Mouse (Mus musculus) lung, postnatal 36 days (tissue): ENCODE results near the gene BC030870.
"Not testable (repeated sequence)": the region's sequence is repeated elsewhere in the genome, so short reads cannot be mapped to it uniquely, and the experiment has no call there.

Experiments used
- DNase-seq: peaks from one replicate; pipeline ENCODE4 v3.0.0; 2022; ENCODE audit warnings: mixed read lengths

Gene BC030870

DNA sequence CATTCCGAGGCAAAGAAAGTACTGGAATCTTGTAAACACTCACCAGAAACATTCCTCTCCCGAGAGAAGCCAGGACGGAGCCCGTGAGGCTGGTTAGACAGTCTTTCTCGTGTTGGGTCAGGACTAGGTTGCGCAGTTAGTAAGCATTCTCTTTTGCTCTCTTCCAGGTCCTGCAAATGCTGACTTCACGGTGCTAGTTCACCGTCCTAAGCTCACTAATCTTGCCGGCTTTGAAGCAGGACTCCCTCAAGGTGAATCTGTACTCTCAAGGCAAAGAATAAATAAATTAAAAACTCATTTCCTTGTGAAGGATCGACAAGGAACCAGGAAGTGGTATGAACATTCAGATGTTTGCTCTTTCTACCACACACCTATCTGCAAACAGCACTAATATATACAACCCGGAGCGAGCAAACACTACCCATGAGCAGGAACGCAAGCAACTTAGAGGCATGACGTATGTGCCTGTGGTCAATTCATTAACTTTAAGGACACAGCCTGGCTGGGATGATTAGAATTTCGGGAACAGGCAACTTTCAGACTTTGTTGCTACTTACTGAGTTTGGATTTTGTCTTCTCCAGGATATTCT lies at the start of gene BC030870:
BC030870 (minus strand) TSS at position 365 of the 590 bp plus-strand sequence.
- peak; percentile 14 for DNase-seq

DNA sequence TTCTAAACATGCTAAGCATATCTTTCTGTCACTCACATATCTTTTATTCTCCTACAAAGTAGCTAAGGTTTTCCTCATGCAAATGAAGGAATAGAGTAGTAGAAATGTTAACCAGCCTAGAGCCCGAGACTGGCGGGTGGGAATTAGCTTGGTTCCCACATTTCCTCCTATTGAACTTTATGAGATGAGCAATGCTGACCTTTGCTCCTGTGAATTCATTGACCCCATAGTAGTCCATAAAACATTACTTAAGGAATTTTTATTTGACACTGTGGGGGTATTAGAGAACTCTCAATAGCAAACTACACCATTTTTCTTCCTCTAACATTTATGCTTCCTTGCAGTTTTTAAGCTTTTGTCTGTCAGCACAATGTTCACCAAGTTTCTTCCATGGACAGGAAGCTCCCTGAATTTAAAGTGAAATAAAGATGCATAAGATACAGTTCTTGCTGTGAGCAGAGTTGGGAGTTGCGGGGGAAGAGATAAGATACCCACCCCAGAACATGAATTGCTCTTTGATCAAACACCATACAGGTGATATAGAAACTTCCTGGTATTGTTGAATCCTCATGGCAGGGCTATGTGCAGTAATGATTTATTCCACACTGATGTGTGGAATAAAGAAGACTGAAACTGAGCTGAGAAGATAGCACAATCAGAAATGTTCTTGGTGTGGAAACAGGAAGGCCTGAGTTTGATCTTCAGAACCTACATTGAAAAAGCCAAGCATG lies 45.5 kb upstream of the BC030870 start:
- no peak for DNase-seq

DNA sequence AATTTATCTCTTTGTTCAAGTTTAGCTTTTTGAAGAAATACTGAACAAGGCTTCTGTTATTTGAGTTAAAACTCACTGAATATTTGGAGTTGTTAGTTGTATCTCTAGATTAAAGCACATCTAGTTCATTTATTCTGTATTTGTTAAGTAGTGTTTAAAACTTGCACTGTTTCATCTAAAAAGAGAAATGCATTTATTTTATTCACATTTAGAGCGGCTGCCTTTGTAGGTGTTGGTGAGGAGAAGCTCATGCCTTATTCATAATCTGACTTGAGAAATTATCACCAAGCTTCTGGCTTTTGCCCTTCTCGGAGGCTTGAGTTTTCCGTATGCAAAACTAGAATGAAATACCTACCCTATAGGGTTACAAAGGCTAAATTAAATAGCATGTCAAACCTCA lies 39.8 kb upstream of the BC030870 start:
- DNase-seq, result no peak

DNA sequence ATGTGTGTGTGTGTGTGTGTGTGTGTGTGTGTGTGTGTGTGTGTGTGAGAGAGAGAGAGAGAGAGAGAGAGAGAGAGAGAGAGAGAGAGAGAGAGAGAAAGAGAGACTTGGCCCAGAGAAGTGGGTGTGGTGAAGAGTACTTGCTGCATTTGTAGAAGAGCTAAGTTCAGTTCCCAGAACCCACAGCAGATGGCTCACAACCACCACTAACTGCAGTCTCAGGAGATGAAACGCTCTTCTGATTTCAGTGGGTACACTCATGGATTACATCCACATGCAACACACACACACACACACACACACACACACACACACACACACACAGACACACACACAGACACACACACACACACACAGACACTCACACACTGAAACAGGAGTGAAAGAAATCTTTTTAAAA lies 31.3 kb upstream of the BC030870 start:
- DNase-seq, result not testable (repeated sequence)

DNA sequence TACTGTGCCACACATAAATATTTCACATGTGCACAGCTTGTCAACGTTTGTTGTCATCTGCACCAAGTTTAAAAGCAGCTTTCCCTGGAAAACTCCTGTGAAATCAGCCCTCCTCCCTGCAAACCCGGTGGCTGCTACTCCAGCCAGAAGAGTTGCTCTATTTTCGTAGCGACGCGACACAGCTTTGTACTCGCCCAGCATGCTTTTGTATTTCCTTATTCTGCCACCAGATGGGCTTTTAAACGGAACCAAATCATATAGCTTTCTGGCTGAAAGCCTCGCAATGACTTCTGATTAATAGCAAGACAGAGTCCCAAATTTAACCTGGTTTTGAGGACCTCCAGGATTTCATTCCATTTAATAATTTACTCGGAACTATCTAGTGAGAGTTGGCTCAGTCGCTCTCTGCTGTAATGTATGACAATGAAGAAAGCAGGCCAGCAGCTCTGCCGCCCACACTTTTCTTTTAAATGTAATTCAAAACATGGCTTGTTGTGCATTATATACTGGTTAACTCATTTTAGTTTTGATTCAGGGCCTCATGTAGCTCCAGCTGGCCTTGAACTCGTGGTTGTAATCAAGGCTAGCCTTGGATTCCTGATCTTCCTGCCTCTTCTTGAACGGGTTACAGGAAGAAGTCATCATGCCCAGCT lies 29.9 kb upstream of the BC030870 start:
- DNase-seq, result no peak

DNA sequence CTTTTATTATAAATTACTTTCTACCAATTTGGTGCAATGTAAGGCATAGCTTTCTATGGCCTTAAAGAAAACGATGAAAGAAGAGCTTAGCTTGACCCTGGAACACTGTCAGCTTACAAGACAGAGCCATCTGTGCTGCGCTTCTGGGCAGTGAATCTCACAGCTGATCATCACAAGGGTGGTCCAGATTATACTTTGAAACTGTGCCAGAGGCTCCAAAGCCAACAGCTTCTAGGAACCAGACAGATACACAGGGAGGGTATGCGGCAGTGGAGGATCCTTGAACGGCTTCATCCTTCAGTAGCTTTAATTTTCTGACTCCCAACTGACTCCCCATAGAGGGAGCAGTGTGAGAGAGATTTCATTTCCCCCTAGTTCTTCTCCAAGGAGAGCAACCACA lies 28.5 kb upstream of the BC030870 start:
- DNase-seq, result no peak

DNA sequence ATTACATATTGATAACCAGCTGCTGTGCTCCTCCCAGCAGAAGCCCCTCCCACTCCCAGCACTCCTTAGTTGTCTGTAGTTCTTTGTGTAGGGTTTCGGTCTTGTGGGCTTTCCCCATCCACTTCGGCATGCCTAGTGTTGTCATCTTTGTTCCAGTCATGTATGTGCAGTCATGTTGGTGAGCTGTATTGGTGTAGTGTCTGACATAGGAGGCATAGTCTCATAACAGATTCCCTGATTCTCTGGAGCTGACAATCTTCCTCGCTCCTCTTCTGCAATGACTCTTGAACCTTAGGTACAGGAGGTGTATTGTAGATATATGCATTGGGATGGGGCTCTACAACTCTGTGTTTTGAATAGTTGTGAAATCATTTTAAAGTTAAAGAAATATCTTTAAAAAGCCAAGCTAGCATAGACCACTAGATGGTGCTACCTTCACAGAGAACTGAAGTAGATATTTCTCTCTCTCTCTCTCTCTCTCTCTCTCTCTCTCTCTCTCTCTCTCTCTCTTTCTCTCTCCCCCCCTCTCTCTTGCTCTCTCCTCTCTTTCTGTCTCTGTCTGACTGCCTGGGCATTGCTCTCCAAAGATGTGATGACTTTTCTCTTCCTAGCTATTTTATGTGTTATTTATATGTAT lies 9.6 kb upstream of the BC030870 start:
- no peak for DNase-seq

DNA sequence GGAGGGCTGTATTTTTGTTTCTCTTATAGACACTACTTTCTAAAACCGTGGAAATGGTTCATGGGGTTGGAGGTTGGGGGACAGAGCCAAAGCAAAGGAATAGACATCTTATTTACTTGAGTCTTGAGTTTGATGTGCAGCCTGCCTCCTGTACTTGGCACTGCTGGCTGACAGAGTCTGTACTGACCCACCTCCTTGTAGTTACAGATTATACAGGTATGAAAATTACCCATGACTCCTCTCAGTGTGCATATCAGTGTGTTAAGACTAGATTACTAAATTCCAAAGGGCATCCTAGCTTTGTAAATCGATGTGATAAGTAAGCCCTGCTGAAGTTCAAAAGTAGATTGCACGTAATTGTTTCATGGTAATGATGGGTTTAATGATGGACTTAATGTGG lies 2.9 kb downstream of the BC030870 start:
- DNase-seq, result no peak

DNA sequence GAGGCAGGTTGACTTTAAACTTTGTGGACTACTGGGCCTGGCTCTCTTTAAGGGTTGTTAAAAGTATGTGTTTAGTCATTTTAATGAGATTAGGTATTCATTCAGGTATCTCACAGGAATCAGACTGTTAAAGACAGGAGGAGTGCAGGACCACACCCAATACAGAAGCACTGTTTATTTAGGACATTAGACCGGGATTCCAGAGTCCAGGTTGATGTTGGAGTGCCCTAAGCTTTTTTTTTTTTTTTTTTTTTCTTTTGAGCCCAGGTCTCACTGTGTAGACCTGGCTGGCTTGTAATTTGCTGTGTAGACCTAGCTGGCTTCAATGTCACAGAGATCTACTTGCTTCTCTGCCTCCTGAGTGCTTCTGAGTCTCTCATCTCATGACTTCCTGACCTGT lies 3.3 kb downstream of the BC030870 start:
- DNase-seq, result no peak

DNA sequence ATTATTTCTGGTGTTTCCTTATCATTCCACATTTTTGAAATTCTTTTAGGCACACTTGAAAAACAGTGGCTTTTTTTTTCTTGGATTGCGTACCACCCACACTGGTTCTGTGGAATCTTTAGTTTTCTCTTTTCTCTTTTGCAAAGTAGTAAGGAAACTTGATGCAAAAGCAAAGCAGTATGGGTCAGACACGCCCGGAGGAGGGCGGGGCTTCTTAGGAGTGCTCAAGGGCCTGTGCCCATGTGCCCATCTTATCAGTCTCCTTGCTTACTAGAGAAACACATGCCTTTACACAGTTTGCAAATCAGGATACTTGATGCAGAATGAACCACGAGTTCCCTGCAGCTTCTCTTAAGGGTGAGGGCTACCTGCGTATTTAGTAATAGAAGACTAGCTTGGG lies 17.3 kb downstream of the BC030870 start:
- DNase-seq, result peak; percentile 12

DNA sequence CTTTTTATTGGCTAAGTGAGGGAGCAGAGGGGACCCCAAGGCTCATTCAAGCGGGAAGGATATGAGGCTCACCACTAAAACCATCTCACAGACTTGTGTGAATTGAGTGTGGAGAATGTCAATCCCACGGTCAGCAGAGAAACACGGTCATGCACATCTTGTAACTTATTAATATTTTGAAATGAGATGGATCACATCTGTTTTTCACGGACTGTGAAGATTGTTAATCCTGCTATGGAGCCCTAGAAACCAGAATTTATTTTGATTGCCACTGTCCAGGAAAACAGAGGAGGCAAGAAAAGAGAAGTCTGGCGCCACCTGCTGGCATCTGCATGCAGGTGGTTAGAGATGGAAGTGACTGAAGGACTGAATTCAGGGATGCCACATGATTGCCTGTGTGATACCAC lies 19.1 kb downstream of the BC030870 start:
- DNase-seq, result peak; percentile 70

DNA sequence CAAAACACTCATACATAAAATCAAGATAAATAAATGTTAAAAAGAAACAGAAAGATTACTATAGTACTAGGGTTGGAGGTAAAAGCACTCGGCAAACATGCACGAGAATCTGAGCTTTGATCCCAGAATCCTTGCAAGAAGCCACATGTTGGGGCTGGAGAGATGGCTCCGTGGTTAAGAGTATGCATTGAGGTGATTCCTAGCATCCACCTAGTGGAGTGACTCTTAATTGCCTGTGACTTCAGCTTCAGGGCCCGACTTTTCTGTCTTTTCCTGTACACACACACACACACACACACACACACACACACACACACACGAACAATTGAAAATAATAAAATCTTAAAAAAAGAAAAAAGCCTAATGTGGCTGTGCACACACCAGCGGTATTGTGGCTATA lies 20.4 kb downstream of the BC030870 start:
- DNase-seq, result no peak

DNA sequence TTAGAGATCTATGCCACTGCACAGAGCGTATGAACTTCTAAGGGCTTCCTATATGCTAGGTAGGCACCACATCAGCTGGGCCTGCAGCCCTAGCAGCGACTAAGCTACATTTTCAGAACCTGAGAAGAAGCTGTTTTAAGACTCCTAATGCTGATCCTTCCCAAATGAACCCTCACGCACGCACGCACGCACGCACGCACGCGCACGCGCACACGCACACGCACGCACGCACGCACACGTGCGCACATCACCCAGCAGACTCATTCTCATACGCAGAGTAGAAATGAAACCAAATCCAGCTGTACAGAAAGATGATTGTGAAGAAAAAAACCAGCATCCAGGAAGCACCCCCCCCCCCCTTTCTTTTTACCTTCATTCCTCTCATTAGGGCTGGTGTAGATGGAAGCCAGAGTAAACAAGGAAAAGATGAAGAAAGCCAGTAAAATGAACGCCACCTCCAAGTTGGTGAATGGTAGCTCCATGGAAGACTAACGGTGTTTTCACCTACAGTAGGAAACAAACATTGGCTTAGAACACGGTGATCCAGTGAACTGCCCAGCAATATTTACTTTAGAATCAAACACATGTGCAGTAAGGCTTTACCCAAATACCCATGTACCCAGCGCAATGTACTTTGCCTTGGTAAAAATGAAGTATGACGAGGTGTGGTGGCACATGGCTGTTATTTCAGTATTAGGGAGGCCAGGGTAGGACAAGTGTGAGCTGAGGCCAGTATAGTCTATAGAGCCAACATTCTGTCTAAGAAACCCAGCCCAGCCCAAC lies 21.2 kb downstream of the BC030870 start:
- no peak for DNase-seq

DNA sequence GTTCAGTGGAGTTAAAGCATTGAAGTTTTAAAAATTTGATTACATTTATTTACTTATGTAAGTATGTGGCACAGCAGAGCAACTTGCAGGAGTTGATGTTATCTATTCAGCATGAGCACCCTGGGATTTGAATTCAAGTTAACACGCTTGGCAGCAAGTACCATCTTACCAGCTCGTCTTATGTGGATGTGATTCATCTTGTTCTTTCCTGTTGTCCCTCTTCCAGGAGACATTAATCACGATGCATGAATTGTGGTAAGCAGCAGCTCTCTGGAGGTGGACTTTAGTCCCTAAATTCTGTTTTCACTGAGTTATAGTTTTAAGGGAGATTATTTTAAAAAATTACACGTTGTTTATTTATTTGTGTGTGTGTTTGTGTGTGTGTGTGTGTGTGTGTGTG lies 25.3 kb downstream of the BC030870 start:
- DNase-seq, result no peak

DNA sequence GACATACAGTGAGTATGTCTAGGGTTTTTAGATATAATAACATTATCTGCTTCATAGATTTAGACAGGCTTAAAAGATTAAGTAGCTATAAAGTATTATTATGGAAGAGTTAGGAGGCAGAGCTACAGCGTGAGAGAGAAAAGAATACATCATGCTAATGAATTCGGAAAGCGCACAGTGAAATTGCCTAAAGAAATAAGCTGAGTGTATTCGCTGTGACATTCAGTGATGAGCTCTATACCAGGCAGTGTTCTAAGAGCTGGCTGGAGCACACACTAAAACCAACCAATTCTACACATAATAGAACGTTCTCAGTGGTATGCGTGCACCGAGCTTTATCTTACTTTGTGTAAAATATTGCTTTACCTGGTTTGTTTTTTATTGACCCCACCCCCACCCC lies 25.7 kb downstream of the BC030870 start:
- DNase-seq, result no peak

DNA sequence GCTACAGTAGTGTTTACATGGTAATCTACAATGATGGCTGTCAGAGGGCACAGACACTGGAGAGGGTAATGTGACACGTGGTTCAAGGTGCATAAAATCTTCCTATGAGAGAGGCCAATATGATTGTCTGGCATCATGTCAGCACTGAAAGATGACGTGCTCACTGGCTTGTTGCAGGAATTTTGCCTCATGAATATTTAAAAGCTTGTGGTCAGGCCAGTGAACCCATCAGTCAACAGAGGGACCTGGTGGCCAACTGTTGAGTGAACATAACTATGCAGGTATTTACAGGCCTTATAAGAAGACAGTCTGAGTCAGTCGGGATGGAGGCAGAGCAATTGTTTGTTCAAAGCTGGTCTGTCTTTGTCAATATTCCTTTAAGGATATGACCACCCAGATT lies 29.6 kb downstream of the BC030870 start:
- DNase-seq, result no peak

DNA sequence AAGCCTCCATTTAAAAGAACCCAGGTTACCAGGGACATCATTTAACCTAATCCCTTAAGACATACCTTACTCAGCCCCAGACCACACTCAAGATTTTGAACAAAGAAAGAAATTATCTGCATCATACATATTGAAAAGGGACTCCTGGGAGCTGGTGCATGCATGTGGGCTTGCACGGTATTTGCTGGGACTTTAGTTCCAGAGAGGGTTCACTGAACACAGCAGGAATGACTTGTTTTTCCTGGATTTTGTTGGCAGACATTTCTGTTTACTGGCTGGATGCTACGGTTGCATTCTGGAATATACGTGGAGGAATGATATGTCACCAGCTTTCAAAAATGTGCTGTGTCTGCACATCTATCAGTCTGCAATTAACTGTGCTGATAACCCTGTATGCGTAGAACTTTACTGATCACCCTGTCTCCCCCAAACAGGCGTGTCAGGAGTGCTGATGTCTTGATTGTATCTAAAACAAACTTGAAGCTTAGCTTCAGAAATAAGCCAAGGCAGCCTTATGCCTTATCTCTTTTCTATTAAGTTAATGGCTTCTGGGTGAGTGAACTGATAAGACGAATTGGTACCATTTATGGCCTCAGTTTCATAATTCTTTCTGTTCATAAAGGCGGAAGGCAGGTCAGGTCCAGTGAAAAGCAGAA lies 31.5 kb downstream of the BC030870 start:
- no peak for DNase-seq

DNA sequence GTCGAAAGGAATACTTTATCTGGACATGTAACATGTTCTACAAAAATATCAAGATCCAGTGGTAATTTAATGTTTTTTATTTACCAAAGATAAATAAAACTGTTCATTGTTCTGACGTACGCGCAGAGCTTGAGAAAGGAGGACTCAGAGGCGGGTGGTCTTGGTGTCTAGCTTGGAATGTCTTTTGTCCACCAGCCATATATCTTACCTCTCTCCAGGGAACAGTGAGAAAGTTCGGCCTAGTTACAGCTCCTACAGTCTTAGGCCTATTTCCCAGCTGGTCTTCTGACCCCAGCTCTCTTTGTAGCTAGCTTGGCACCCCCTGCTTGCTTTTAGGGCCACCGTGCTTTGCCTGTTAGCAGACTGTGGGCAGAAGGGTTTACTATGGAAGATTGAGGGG lies 39.6 kb downstream of the BC030870 start:
- DNase-seq, result no peak

DNA sequence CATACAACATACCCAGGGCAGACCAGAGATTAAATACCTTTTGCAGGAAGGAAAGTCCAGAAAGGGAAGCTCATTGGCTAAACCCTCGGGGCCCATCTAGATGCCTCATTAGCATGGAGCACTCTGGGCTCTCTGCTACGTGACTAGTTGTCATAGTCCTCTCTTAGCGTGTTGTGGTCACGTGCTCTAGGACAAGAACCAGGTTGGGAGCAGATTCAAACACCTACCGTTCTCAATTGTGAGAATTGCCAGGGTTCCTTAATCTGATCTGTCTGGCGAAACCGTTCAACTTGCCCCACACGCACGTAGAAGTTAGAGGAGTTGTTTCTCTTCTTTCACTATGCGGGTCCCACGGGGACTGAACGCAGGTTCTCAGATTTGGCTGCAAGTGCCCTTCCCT lies 41.2 kb downstream of the BC030870 start:
- DNase-seq, result no peak

DNA sequence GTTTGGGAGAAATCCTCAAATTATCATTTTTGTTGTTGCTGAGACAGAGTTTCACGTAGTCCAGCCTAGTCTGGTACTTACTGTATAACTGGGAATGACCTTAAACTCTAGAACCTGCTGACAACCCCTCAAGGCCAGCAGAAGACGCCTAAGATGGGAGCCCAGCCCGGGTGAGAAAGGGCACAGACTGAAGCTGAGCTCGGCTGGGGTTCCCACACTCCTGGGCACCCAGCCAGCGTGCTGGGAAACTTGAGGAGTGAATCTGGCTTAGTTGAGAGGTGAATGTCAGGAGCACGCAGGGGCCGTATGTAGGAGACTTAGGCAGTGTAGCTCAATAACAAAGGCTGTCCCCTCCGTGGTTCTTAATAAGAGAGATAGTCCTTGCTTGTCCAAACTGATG lies 41.7 kb downstream of the BC030870 start:
- DNase-seq, result no peak

DNA sequence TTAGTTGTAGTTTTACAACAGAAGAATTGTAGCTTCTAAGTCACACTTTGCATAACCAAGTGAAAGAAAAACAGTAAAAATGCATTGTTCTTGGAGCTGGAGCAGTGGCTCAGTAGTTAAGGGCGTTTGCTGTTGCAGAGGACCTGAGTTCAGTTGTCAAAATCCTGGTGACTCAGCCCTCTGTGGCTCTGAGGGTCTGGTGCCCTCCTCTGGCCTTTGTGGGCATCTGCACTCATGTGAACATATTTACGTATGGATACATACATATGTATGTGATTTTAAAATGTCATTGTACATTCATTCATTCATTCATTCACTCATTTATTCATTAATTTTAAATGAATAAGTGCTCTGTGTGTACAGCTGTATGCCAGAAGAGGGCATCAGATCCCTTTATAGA lies 43.7 kb downstream of the BC030870 start:
- DNase-seq, result no peak

DNA sequence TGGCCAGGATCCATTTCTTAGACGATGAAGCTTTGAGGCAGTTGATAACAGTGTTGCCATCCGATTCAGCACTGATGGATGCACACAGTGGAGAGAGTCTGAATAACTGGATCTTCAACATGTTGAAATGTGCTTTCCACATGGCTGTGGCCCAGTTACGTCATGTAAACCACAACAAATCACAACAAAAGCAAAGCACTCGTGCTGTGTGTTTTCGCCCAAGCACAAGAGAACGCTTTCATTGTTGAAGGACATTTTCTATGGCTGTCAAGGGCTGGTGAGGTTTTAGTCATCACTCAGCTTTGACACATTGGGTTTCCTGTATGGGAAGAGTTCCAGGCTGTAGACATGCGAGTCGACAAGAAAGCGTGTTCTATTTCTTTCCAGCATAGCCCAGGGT lies 48.6 kb downstream of the BC030870 start:
- no peak for DNase-seq

DNA sequence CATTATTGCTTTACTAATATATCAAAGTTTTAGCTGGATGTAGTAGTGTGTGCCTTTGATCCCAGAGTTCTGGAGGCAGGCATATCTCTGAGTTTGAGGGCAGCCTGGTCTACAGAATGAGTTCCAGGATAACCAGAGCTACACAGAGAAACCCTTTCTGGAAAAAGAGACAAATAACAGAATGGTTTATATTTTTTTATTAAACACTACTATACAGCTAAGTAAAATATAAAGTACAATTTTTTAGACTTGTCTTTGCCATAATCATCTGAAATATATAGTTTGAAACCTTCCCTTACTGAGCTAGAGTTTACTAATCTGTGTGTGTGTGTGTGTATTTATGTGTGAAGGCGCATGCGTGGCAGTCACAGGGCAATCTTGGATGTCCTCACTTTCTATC lies 54.6 kb downstream of the BC030870 start, which contains the start of gene Gm10663:
Gm10663 (plus strand) TSS at position 301 of the 400 bp plus-strand sequence.
- DNase-seq, result no peak
